Mouse (Mus musculus): ENCODE measurements around the gene Sertad3. TPM values are rescaled to one million over a fixed set of nuclear protein-coding genes. Genes with fewer than 3 reads are reported as not detected.
A peak's percentile ranks its signal among the peaks of the same experiment; 100 is the strongest.
"Not testable (repeated sequence)": the region's sequence is repeated elsewhere in the genome, so short reads cannot be mapped to it uniquely, and the experiment has no call there.

Sertad3 gene
- polyA plus RNA-seq, 1 experiment from 2014 or later: 19.4 TPM

DNA sequence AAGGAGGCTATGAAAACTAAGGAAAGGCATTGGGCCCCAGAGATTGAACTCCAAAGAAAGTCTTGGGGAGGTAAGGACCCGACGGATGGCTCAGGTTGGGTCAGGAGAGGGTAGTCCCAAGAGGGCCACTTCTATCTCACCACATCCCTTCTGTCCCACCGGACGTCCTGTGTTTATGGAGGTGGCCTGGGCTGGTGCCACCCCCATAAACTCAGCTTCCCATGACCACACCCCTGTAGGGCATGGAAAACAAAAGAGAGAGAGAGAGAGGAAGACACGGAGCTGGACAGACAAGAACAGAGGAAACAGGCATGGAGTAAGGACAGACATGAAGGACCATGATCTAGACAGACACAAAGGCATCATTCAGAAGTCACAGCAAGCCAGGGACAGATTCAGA lies 19.9 kb downstream of the Sertad3 start:
- no peaks in the 10 kb centered on the region for H3K9me3 ChIP-seq (ENCODE audit: control insufficient read depth, low read length)
- no peak overlapping the region for H3K9ac ChIP-seq (ENCODE audit: low read length)
- ATAC-seq (ENCODE audit: insufficient number of reproducible peaks, insufficient read depth, low FRiP score, low read depth): no peak
- H3K4me1 ChIP-seq (ENCODE audit: control insufficient read depth in 2 of 2, insufficient read depth in 2 of 2, low read length in 2 of 2): peaks cover 33 to 37% of the 10 kb centered on the region in 2 experiments
- H3K4me3 ChIP-seq (ENCODE audit: control insufficient read depth in 1 of 2, insufficient read depth in 1 of 2, low read depth in 1 of 2, low read length in 2 of 2): no peak overlapping the region
- H3K27me3 ChIP-seq (ENCODE audit: control insufficient read depth, insufficient read depth, low read length): no peaks in the 10 kb centered on the region
- 76% methylated on average over 5 of the region's 5 CpGs for WGBS
- peaks cover 16% of the 10 kb centered on the region for H3K36me3 ChIP-seq (ENCODE audit: control insufficient read depth, insufficient read depth, low read length)
- no peak overlapping the region for H3K27ac ChIP-seq (replicated peaks in 1 of 2; ENCODE audit: control insufficient read depth in 1 of 2, insufficient read depth in 1 of 2, low read depth in 2 of 2, low read length in 2 of 2)
- no peak overlapping the region for H3K4me2 ChIP-seq (ENCODE audit: low read length)

- H3K27ac ChIP-seq (replicated peaks in 1 of 2; ENCODE audit: control insufficient read depth in 1 of 2, insufficient read depth in 1 of 2, low read depth in 2 of 2, low read length in 2 of 2); ATAC-seq (ENCODE audit: insufficient number of reproducible peaks, insufficient read depth, low FRiP score, low read depth); H3K4me3 ChIP-seq (ENCODE audit: control insufficient read depth in 1 of 2, insufficient read depth in 1 of 2, low read depth in 1 of 2, low read length in 2 of 2); H3K4me2 ChIP-seq (ENCODE audit: low read length); H3K9ac ChIP-seq (ENCODE audit: low read length); H3K27me3 ChIP-seq (ENCODE audit: control insufficient read depth, insufficient read depth, low read length); H3K9me3 ChIP-seq (ENCODE audit: control insufficient read depth, low read length); H3K36me3 ChIP-seq (ENCODE audit: control insufficient read depth, insufficient read depth, low read length): not testable (repeated sequence)
- WGBS: 85% methylated on average over 8 of the region's 9 CpGs
- H3K4me1 ChIP-seq (ENCODE audit: control insufficient read depth in 2 of 2, insufficient read depth in 2 of 2, low read length in 2 of 2): peaks cover 25 to 26% of the 10 kb centered on the region in 2 experiments
Observed at GRCm38 (mm10) chr7:27494659-27495367, 21.2 kb downstream of the Sertad3 start.

- Histone ChIP-seq H3K27me3 (ENCODE audit: control insufficient read depth, insufficient read depth, low read length) (no peaks in the 10 kb centered on the region), H3K9me3 (ENCODE audit: control insufficient read depth, low read length) (no peaks in the 10 kb centered on the region), H3K36me3 (ENCODE audit: control insufficient read depth, insufficient read depth, low read length) (no peaks in the 10 kb centered on the region), H3K9ac (ENCODE audit: low read length) (no peak within 1 kb of the TSS), H3K4me2 (ENCODE audit: low read length) (no peak within 1 kb of the TSS), H3K4me1 (ENCODE audit: control insufficient read depth in 2 of 2, insufficient read depth in 2 of 2, low read length in 2 of 2) (peaks cover 10 to 14% of the 10 kb centered on the region in 2 experiments), H3K27ac (replicated peaks in 1 of 2; ENCODE audit: control insufficient read depth in 1 of 2, insufficient read depth in 1 of 2, low read depth in 2 of 2, low read length in 2 of 2) (no peak within 1 kb of the TSS), H3K4me3 (ENCODE audit: control insufficient read depth in 1 of 2, insufficient read depth in 1 of 2, low read depth in 1 of 2, low read length in 2 of 2) (no peak within 1 kb of the TSS)
- 47% methylated on average over 3 of the region's 3 CpGs for WGBS
- no peak for ATAC-seq (ENCODE audit: insufficient number of reproducible peaks, insufficient read depth, low FRiP score, low read depth)
Observed at GRCm38 (mm10) chr7:27499036-27499435, 25.5 kb downstream of the Sertad3 start, which contains the start of gene Prx. Gene Prx (plus strand): TSS chr7:27499324.

DNA sequence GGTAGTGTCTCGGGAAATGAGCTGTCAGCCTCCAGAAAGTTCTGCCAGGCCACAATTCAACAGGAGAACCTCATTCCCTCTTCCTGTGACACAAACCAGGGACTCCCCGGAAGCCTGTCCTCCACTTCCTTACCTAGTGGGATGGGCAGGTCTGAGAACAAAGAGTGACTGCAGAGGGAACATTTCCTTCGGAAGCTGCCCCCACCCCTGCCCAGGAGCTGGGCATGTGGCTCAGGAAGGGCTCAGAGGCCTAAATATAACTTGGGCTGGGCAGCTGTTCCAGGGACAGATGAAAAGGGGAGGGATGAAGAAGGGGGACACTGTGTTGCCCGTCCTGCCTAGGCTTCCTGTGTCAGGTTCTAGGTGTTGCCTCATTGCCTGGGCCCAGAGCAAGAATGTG lies 28.1 kb downstream of the Sertad3 start:
- H3K4me3 ChIP-seq (ENCODE audit: control insufficient read depth in 1 of 2, insufficient read depth in 1 of 2, low read depth in 1 of 2, low read length in 2 of 2): no peak overlapping the region
- peak; percentile 24; the same call in 1 of the 2 replicates for ATAC-seq (ENCODE audit: insufficient number of reproducible peaks, insufficient read depth, low FRiP score, low read depth)

GRCm38 (mm10) chr7:27506765-27507370 lies 33.3 kb downstream of the Sertad3 start:
- Histone ChIP-seq H3K4me1 (ENCODE audit: control insufficient read depth in 2 of 2, insufficient read depth in 2 of 2, low read length in 2 of 2) (peaks cover 10 to 21% of the 10 kb centered on the region in 2 experiments), H3K27me3 (ENCODE audit: control insufficient read depth, insufficient read depth, low read length) (no peaks in the 10 kb centered on the region), H3K4me2 (ENCODE audit: low read length) (peak overlapping the region; percentile 75), H3K27ac (replicated peaks in 1 of 2; ENCODE audit: control insufficient read depth in 1 of 2, insufficient read depth in 1 of 2, low read depth in 2 of 2, low read length in 2 of 2) (peak overlapping the region; percentile 28 to 99), H3K9me3 (ENCODE audit: control insufficient read depth, low read length) (no peaks in the 10 kb centered on the region), H3K36me3 (ENCODE audit: control insufficient read depth, insufficient read depth, low read length) (no peaks in the 10 kb centered on the region), H3K9ac (ENCODE audit: low read length) (peak overlapping the region; percentile 85; the same call in 1 of the 2 replicates), H3K4me3 (ENCODE audit: control insufficient read depth in 1 of 2, insufficient read depth in 1 of 2, low read depth in 1 of 2, low read length in 2 of 2) (peak overlapping the region in 1 of 2 experiments; percentile 69; a peak in 2 of 4 replicates)
- WGBS: 40% methylated on average over 9 of the region's 9 CpGs
- ATAC-seq (ENCODE audit: insufficient number of reproducible peaks, insufficient read depth, low FRiP score, low read depth): no peak

More for the DNA sequence above, 28.1 kb downstream of the Sertad3 start:
- Histone ChIP-seq H3K9ac (ENCODE audit: low read length) (0 out of 2 replicates have a peak overlapping the region, but pooled peaks have one; percentile 21), H3K27me3 (ENCODE audit: control insufficient read depth, insufficient read depth, low read length) (no peaks in the 10 kb centered on the region), H3K4me2 (ENCODE audit: low read length) (no peak overlapping the region), H3K36me3 (ENCODE audit: control insufficient read depth, insufficient read depth, low read length) (no peaks in the 10 kb centered on the region), H3K4me1 (ENCODE audit: control insufficient read depth in 2 of 2, insufficient read depth in 2 of 2, low read length in 2 of 2) (peaks cover 14 to 20% of the 10 kb centered on the region in 2 experiments), H3K27ac (replicated peaks in 1 of 2; ENCODE audit: control insufficient read depth in 1 of 2, insufficient read depth in 1 of 2, low read depth in 2 of 2, low read length in 2 of 2) (peak overlapping the region; percentile 42 to 68; a peak in 3 of 4 replicates), H3K9me3 (ENCODE audit: control insufficient read depth, low read length) (no peaks in the 10 kb centered on the region)
- WGBS: 26% methylated on average over 4 of the region's 4 CpGs

GRCm38 (mm10) chr7:27507711-27508647 lies 34.4 kb downstream of the Sertad3 start:
- Histone ChIP-seq H3K4me2 (ENCODE audit: low read length) (peak overlapping the region; percentile 75), H3K4me3 (ENCODE audit: control insufficient read depth in 1 of 2, insufficient read depth in 1 of 2, low read depth in 1 of 2, low read length in 2 of 2) (peak overlapping the region; percentile 69 to 78), H3K9me3 (ENCODE audit: control insufficient read depth, low read length) (no peaks in the 10 kb centered on the region), H3K4me1 (ENCODE audit: control insufficient read depth in 2 of 2, insufficient read depth in 2 of 2, low read length in 2 of 2) (peaks cover 10 to 20% of the 10 kb centered on the region in 2 experiments), H3K27me3 (ENCODE audit: control insufficient read depth, insufficient read depth, low read length) (no peaks in the 10 kb centered on the region), H3K36me3 (ENCODE audit: control insufficient read depth, insufficient read depth, low read length) (no peaks in the 10 kb centered on the region), H3K9ac (ENCODE audit: low read length) (peak overlapping the region; percentile 85), H3K27ac (replicated peaks in 1 of 2; ENCODE audit: control insufficient read depth in 1 of 2, insufficient read depth in 1 of 2, low read depth in 2 of 2, low read length in 2 of 2) (peak overlapping the region; percentile 99)
- WGBS: under 1% methylated on average over 54 of the region's 54 CpGs
- peak; percentile 91 for ATAC-seq (ENCODE audit: insufficient number of reproducible peaks, insufficient read depth, low FRiP score, low read depth)

- Histone ChIP-seq H3K27me3 (ENCODE audit: control insufficient read depth, insufficient read depth, low read length) (no peaks in the 10 kb centered on the region), H3K4me2 (ENCODE audit: low read length) (peak overlapping the region; percentile 75), H3K9me3 (ENCODE audit: control insufficient read depth, low read length) (no peaks in the 10 kb centered on the region), H3K4me3 (ENCODE audit: control insufficient read depth in 1 of 2, insufficient read depth in 1 of 2, low read depth in 1 of 2, low read length in 2 of 2) (peak overlapping the region; percentile 69 to 78; a peak in 3 of 4 replicates), H3K9ac (ENCODE audit: low read length) (peak overlapping the region; percentile 85), H3K36me3 (ENCODE audit: control insufficient read depth, insufficient read depth, low read length) (no peaks in the 10 kb centered on the region), H3K27ac (replicated peaks in 1 of 2; ENCODE audit: control insufficient read depth in 1 of 2, insufficient read depth in 1 of 2, low read depth in 2 of 2, low read length in 2 of 2) (peak overlapping the region; percentile 28 to 99; a peak in 3 of 4 replicates), H3K4me1 (ENCODE audit: control insufficient read depth in 2 of 2, insufficient read depth in 2 of 2, low read length in 2 of 2) (peaks cover 10 to 20% of the 10 kb centered on the region in 2 experiments)
- WGBS: 18% methylated on average over 6 of the region's 6 CpGs
- ATAC-seq (ENCODE audit: insufficient number of reproducible peaks, insufficient read depth, low FRiP score, low read depth): no peak
Observed at GRCm38 (mm10) chr7:27508648-27509005, 35.1 kb downstream of the Sertad3 start.
